Mouse (Mus musculus): Measurements from ENCODE around the gene Macrod1.
"Not testable (repeated sequence)": the region's sequence is repeated elsewhere in the genome, so short reads cannot be mapped to it uniquely, and the experiment has no call there.

Macrod1 gene

DNA sequence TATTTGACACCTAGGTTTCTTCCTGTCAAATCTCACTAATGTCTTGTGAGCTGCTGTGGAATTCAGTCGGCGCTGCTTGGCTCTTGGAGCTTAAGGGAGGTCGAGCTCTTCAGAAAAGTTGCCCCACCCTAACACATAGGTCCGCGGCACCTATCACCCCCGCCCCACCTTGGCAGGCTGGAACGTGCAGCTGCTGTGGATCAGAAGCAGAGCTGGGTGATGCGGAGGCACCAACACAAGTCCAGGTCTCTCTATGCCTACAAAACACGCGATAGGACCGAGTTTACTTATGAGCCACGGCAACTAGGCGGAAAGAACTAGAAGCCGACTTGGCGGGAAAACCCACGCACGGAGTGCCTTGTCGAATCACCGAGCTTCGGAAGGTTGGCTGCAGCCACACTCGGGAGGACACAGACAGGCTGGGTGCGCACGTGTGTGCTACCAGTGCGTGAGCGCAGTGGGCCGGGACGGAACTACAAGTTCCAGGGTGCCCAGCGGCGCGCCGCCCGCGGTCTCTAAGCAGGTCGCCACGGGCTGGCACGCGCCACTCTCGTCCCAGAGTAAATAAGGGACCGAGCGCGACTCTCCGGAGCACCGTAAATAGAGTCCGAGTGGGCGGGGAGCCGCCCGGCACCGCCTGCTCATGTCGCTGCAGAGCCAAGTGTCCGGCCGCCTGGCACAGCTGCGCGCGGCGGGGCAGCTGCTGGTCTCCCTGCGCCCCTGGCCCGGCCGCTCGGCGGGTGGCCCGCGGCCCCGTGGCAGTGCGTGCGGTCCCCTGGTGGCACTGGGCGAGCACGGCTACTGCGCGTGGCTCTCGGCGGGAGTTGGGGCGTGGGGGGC lies at the start of gene Macrod1:
TSS of gene Macrod1 (plus strand) at position 563 of the 840 bp plus-strand sequence.
- DNase-seq (ENCODE audit: low spot score): peak; percentile 80

DNA sequence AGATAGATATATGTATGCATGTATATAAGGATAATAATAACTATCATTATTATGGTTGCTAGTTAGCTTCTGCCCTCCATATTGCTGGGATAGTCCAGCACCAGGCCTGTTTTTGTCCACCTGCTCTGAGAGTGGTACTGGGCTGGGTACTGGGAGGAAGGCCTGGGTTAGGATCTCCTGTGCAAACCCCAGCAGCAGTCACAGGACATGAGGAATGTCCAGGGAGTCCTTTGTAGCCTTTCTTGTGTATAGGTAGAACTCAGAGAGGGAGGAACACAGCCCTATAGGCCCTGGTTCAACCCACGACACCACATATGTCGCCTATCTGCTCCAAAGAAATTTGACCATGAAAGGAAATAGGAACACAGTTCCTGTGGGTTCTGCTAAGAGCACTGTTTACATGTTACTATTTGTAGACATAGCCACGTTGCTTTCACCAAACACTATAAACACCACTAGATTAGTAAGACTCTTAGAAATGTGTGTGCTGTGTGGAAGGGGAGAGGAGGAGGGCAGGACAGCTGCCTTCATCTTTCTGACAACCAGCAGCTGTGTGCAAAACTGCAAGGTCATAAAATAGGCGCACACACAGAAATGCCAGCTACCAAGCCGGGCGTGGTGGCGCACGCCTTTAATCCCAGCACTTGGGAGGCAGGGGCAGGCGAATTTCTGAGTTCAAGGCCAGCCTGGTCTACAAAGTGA lies 49.6 kb upstream of the Macrod1 start:
- DNase-seq (ENCODE audit: low spot score): no peak

DNA sequence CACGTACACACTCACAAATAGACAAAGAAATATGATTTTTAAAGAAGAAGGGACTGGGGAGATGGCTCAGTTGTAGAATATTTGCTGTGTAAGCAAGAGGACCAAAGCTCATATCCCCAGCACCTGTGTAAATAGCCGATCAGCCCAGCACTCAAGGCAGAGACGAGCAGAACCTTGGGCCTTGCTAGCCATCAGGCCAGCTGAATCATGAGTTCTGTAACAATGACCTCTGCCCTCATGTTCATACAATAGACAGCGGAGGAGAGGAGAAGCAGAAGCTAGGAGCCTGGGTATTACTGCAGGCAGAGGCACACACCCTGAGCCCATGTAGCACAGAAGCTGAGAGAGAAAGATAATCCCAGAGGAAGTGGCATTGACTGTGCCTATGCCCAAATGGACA lies 44.2 kb upstream of the Macrod1 start:
- no peak for DNase-seq (ENCODE audit: low spot score)

DNA sequence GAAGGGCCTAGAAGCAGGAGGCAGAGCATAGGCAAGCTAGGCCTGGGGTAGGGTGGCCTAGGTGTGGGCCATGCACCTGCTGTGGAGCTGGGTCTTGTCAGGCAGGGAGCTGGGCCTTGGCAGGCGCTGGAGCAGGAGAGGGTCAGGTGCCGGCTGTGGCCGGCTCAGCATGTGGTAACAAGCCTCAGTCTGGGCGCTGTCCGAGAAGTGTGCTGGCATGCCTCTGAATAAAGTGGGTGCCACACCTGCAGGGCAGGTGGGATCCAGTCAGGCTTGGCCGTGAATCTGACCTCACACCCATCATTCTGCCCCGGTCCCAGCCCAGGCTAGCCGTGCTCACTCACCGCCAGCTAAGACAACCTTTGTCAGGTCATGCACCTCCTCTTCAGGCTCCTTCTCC lies 42.6 kb upstream of the Macrod1 start:
- DNase-seq (ENCODE audit: low spot score): no peak

- no peak for DNase-seq (ENCODE audit: low spot score)
These were observed 42.0 kb upstream of the Macrod1 start for GRCm38 (mm10) chr19:7014481-7015135.

DNA sequence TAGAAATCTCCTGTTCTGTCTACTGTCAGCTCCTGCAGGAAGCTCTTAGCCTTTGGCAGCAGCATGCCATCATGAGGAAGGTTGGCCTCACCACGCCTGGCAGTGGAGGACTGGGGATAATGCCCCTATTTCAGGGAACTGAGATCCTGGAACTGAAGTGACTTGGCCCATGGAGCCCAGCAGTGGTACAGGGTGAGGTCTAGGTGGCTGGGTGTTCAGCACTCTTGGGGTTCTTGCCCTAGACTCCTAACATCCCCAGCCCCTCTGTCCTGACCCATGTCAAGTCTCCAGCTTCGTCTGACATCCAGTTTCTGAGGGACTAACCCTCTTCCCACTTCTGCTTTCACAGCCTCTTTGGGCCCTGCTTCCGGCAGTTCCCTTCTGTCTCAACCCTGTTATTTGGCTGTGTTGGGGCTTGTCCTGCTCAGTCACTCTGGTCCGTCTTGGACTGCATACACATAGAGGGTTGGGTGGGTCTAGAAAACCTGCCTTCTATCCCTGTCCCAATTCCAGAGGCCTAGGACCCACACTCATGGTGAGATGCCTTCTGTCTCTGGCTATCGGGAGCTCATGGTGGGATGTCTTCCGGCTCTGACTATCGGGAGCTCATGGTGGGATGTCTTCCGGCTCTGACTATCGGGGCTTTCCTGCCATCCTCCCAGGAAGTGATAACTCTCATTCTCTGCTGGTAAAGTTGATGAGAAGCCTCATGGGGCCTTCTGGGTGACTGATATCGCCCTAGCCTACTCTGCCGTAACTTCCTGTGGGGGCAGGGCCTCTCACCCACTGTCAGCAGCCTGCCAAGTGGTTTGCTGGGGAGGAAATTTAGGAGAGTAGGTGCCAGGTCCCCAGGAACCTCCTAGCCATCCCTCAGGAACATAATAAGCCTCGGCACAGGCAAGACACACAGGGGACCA lies 38.8 kb upstream of the Macrod1 start:
- peak; percentile 70 for DNase-seq (ENCODE audit: low spot score)

GRCm38 (mm10) chr19:7018546-7018945 lies 38.1 kb upstream of the Macrod1 start:
- no peak for DNase-seq (ENCODE audit: low spot score)

DNA sequence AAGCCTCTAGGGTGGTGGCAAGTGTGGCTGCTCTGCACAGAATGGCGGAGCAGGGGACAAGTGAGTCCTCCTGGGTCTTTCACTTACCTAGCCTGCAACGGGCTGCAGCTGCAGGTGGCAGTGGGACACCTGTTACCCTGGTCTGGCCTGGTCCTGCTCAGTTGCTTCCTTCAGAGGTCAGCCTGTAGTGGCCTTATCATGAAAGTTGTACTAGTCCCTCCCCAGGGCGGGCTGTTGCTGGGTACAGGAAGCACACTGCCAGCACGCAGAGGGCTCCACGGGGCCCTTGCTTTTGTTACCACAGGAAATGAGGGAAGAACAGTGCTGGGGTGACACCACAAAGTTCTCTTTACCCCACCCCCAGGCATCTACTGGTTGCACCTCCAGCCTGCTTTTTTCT lies 37.4 kb upstream of the Macrod1 start, which contains the start of gene Fermt3:
TSS of gene Fermt3 (minus strand) at position 279 of the 400 bp plus-strand sequence.
- DNase-seq (ENCODE audit: low spot score): peak; percentile 87

DNA sequence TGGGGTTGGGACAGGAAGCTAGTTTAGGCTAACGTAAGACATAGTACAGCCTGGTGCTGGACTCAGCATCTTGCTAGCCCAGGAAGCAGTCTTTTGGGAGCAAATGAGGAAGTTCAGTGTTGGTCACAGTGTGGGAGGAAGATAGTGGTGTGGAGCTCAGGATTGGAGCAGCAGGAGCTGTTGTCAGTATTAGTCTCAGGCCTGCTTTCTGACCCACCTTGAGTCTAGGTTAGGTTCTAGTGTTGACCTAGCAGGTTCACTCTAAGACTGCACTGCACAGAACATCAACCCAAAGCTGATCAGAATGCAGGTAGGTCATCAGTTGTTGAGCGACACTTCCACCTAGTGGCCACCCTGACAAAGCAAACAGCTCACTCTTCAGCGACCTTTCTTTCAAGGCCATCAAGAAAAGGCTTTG lies 36.4 kb upstream of the Macrod1 start:
- DNase-seq (ENCODE audit: low spot score): peak; percentile 78

GRCm38 (mm10) chr19:7029531-7029930 lies 27.1 kb upstream of the Macrod1 start:
- DNase-seq (ENCODE audit: low spot score): no peak

GRCm38 (mm10) chr19:7034006-7034405 lies 22.6 kb upstream of the Macrod1 start:
- no peak for DNase-seq (ENCODE audit: low spot score)

DNA sequence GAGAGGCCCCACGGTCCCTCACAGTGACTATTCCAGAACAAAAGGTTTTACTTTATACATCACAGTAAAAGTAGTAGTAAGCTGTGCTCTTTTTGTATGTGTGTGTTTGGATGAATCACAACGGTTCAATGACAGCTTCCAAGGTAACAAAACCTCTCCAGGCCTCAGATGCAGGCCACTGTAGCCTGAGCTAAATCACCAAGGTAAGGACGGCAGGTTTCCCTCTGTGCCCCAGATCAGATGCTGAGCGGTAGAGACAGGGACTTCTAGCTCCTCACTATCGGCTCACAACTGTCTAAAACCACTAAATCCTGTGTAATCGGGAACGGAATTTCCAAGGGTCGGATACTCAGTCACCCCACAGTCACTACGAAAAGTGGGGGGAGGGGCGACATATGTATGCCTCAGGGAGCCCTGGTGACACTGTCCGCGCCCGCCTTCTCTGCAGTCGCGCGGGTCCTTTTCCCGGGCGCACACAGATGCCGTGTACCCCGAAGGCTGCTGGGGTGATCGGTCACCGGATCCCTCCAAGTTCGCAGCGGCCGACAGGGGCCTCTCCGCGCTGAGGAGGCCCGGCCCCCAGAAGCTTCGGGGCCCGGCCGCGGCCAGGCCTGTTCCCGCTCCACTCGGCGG lies 17.4 kb upstream of the Macrod1 start:
- peak; percentile 62 for DNase-seq (ENCODE audit: low spot score)

- peak; percentile 99 for DNase-seq (ENCODE audit: low spot score)
These were observed 16.6 kb upstream of the Macrod1 start, which contains the start of gene Stip1 for GRCm38 (mm10) chr19:7039841-7040636. Gene Stip1 (minus strand): TSS chr19:7039967.

DNA sequence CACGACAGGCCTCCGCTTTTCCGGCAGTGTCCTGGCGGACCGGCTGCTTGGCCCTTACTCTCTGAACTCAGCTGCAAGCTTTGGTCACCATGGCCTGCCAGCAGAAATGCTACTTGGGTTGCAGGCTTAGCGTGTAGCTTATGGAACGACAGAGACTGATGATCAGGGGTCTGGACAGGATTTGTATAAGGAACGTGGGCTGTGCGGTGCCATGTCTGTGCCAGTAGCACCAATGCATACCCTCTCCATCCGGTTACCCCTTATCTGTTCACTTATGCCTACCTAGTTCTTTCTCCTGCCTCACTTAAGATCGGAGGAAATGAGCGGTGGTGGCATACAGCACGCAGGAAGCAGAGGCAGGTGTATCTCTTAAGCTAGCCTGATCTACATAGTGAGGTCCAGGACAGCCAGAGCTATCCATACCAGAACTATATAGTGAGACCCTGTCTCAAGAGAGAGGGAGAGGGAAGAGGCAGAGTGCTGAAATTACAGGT lies 15.9 kb upstream of the Macrod1 start:
- DNase-seq (ENCODE audit: low spot score): peak; percentile 48

- DNase-seq (ENCODE audit: low spot score): no peak
These were observed 15.4 kb upstream of the Macrod1 start for GRCm38 (mm10) chr19:7041171-7041570.

DNA sequence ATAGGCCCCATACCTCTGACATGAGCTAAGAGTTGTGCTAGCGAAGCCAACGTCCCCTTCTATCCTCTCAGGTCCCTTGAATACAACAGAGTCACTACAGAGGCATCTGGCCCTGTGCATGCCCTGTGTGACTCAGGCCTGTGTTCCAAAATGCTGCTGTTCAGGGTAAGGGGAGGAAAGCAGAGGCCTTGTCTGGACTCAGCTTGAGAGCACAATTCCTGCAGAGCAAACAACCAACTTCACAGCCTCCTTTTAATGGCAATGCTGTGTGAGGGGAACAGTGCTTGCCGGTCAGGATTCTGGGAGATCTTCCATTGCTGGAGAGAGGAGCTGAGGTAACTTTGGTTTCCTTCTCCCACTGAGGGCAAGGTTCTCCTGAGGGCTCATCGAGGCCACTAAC lies 12.3 kb upstream of the Macrod1 start:
- DNase-seq (ENCODE audit: low spot score): no peak

DNA sequence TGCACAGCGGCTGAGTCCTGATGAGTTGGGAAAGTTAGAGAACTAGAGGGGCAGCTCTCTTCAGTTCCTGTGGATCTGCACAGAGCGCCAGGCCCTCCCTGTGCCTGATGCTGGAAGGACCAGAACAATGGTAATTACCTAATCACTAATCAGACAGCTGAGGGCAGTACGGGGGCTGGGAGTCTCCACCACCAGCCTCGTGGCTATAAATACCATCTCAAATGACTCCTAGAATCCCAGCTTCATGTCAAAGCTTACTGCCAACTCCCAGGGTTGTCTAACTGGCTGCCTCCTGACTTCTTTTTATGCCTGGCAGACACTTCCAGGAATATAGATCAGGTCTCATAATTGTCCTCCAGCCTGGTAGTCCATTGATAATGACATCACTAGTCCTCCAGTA lies 11.9 kb upstream of the Macrod1 start:
- DNase-seq (ENCODE audit: low spot score): no peak

DNA sequence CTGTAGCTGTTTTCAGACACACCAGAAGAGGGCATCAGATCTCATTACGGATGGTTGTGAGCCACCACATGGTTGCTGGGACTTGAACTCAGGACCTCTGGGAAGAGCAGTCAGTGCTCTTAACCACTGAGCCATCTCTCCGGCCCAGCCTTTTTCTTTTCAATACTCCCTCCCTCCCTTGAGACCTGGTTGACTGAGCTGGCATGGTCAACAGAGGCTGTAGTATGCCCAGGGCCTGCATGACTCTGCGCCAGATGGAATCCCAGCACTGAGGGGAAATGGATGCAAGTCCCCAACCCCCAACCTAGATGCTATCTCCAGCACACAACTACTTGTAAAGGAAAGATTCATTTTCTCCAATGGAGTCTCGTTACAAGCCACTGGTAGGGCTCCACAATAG lies 3.2 kb upstream of the Macrod1 start:
- not testable (repeated sequence) for DNase-seq (ENCODE audit: low spot score)

GRCm38 (mm10) chr19:7054772-7055171 lies 1.8 kb upstream of the Macrod1 start:
- no peak for DNase-seq (ENCODE audit: low spot score)

GRCm38 (mm10) chr19:7055173-7055572 lies 1.4 kb upstream of the Macrod1 start:
- no peak for DNase-seq (ENCODE audit: low spot score)
